Mouse (Mus musculus): ENCODE data around the gene Dlg4.

DNA sequence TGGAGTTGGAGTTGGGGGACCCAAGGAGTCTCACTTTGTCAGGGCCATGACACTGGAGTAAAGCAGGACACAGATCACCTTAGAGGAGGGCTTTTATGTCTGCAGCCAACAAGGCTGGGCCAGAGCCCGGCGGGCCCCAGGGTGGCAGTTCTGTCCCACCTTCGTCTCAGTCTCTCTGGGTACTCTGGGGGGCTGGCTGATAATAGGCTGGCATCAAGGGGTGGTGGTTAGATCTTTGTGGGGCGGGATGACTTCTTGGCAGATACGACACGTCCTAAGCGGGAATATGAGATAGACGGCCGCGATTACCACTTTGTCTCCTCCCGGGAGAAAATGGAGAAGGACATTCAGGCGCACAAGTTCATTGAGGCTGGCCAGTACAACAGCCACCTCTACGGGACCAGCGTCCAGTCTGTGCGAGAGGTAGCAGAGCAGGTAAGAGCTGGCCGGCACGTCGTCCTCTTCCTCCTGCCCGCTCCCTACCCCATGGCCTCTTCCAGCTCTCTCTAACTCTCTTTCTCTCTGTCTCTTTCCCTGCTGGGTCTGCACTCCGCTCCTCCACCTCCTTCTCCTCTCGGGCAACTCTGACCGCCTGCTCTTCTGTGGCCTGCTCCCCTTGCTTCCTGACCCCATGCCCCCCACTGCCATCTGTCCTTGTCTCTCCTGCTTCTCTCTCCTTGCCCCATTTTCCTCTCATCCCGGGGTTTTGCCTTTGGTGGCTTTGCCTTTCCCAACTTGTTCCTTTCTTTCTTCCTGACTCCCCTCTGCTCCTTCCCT lies 25.8 kb downstream of the Dlg4 start:
- TF ChIP-seq CTCF (conservative IDR thresholded peaks at IDR 0.05; ENCODE audit: insufficient read depth, insufficient read length, low read depth, low read length) (no peak), POLR2A (IDR thresholded peaks at IDR 0.05; ENCODE audit: low read depth, low read length) (no peak)
